Mouse (Mus musculus): ENCODE measurements around the gene Hacd3.

DNA sequence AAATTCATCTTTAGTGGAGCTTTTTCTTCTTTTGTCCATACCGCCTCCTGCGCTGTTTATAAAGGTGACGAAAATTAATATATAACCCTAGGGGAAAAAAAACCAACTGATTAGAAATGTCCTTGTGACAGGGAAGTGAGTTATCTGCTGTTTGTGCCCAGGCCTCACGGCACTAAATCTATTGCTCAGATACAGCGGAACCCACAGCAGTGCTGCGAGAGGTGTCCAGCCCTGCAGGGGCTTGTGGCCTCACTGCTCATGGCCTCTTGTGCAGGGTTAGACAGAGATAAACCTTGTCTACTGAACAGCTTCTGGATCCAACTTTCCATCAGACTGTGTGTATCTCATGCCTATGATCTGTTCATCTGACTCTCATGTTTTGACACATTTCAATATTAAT, 33.0 kb downstream of the Hacd3 start:
- TF ChIP-seq MAX (IDR thresholded peaks at IDR 0.05; ENCODE audit: low read depth) (no peak), POLR2A (IDR thresholded peaks at IDR 0.05; ENCODE audit: insufficient read length, low read depth) (no peak), TCF12 (IDR thresholded peaks at IDR 0.05; ENCODE audit: insufficient read depth, poor library complexity, severe bottlenecking) (no peak), SRF (IDR thresholded peaks at IDR 0.05; ENCODE audit: control insufficient read depth, insufficient read length, low read depth) (no peak), E2F4 (IDR thresholded peaks at IDR 0.05; ENCODE audit: insufficient read depth) (no peak), MYOG (IDR thresholded peaks at IDR 0.05; ENCODE audit: control insufficient read depth in 1 of 3, insufficient read depth in 1 of 3, insufficient read length in 2 of 3, low read depth in 2 of 3) (no peak), POLR2AphosphoS2 (IDR thresholded peaks at IDR 0.05; ENCODE audit: insufficient read length, low read depth) (no peak), USF1 (IDR thresholded peaks at IDR 0.05; ENCODE audit: low read depth) (no peak), REST (IDR thresholded peaks at IDR 0.05; ENCODE audit: insufficient read depth, insufficient read length) (no peak), MYOD1 (IDR thresholded peaks at IDR 0.05; ENCODE audit: control insufficient read depth in 1 of 3, insufficient read length in 2 of 3, low read depth in 2 of 3) (no peak), CEBPB (IDR thresholded peaks at IDR 0.05; ENCODE audit: insufficient read depth, poor library complexity, severe bottlenecking) (no peak)
